Comparison of ENCODE assay signal across 16 mouse cellular contexts in the genomic region with DNA sequence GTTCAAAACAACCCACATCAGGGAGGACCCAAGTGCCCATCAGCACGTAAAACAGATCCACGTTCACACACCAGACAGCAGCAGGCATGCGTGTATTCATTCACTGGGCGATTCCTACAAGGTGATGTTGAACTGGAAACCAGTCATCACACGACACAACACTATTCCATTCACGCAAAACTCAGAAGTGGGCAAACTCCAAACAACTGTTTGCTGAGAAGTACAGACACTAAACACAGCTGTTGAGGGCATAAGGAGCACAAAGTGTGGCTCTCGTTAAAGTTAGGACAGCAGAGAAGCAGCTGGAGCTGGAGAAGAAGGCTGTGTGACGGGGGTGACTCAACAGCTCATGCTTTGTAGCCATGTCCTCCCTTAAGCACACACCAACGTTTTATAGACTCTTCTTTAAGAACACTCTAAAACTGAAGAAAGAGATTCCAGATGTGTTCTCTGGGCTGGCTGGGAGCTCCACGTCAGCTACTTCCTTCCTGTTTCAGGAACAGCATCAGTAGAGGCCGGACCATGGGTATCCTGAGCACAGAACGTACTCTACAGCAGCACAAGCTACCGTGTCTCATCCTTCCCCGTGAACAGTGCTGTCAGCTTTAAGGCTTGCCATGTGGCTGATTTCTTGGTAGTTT. TPM values are rescaled to one million over a fixed set of nuclear protein-coding genes. Genes with fewer than 3 reads are reported as not detected.
DNase-seq lines count a peak whose midpoint lies in the region; ATAC-seq and TF ChIP-seq lines count a peak whose summit lies in the region.
"Had no signal": no experiment of that assay in that cellular context is flagged by ENCODE, and none has a peak within 500 bp of the region (broad histone marks: within the 10 kb centered on the region; RNA-seq: fewer than 3 reads in every experiment).

No protein-coding gene starts in this region.

- no peaks in the 10 kb centered on the region for H3K27me3 ChIP-seq in forebrain, postnatal 0 days (ENCODE audit: insufficient read depth, low read length)
- no peaks in the 10 kb centered on the region for H3K27me3 ChIP-seq in forebrain, embryonic 15.5 days
- H3K27me3 ChIP-seq in liver, postnatal 0 days (ENCODE audit: insufficient read depth, low read length), result no peaks in the 10 kb centered on the region
- H3K27me3 ChIP-seq: forebrain, embryonic 13.5 days; midbrain, embryonic 13.5 days; neural tube, embryonic 13.5 days had no signal

- H3K4me1 ChIP-seq in forebrain, postnatal 0 days (ENCODE audit: insufficient read depth), result no peaks in the 10 kb centered on the region
- H3K4me1 ChIP-seq in forebrain, embryonic 15.5 days, result 0 out of 2 replicates have a peak, but pooled peaks cover 4% of the 10 kb centered on the region
- peaks cover 6% of the 10 kb centered on the region for H3K4me1 ChIP-seq in liver, postnatal 0 days (ENCODE audit: insufficient read depth)
- H3K4me1 ChIP-seq in olfactory bulb, adult 2 months (ENCODE audit: control insufficient read depth, insufficient read depth, low read length), result peaks cover 11% of the 10 kb centered on the region

- peak; percentile 88 for TF ChIP-seq EP300 in liver, postnatal 0 days (IDR thresholded peaks at IDR 0.05; ENCODE audit: low read depth)

- 0 out of 2 replicates have a peak, but pooled peaks have one; percentile 17 for ATAC-seq in forebrain, postnatal 0 days
- ATAC-seq in forebrain, embryonic 15.5 days (replicated peaks), result no peak
- ATAC-seq in liver, postnatal 0 days, result peak; percentile 58
- ATAC-seq: forebrain, embryonic 13.5 days; midbrain, embryonic 13.5 days had no signal

- no peaks in the 10 kb centered on the region for H3K36me3 ChIP-seq in forebrain, postnatal 0 days (ENCODE audit: insufficient read depth)
- no peaks in the 10 kb centered on the region for H3K36me3 ChIP-seq in forebrain, embryonic 15.5 days
- H3K36me3 ChIP-seq in liver, postnatal 0 days (replicated peaks; ENCODE audit: insufficient read depth, low read length), result no peaks in the 10 kb centered on the region
- H3K36me3 ChIP-seq: midbrain, embryonic 13.5 days; neural tube, embryonic 13.5 days had no signal

- 62% methylated on average over 14 of the region's 14 CpGs for WGBS in forebrain, postnatal 0 days
- 65% methylated on average over 14 of the region's 14 CpGs for WGBS in forebrain, embryonic 15.5 days
- 58% methylated on average over 14 of the region's 14 CpGs for whole genome bisulfite sequencing in liver, postnatal 0 days (ENCODE audit: insufficient replicate concordance)
- 50% methylated on average over 14 of the region's 14 CpGs for WGBS in olfactory bulb, adult 2 months

- no peak for DNase-seq in forebrain, postnatal 0 days
- DNase-seq in liver, postnatal 0 days, result no peak
- DNase-seq in liver, result no peak
- peak; percentile 59 to 74 for DNase-seq in heart, adult 9 months (ENCODE audit: low spot score in 2 of 2)
- no peak for DNase-seq in spleen, postnatal 14 days (ENCODE audit: low spot score in 2 of 2)
- DNase-seq in urinary bladder, adult 18-20 months (ENCODE audit: low spot score in 2 of 2), result no peak
- DNase-seq: kidney, adult 2 months; lung, adult 2 months had no signal

- no peak overlapping the region for H3K4me3 ChIP-seq in forebrain, postnatal 0 days (ENCODE audit: low read depth, low read length)
- H3K4me3 ChIP-seq in forebrain, embryonic 15.5 days, result no peak overlapping the region
- no peak overlapping the region for H3K4me3 ChIP-seq in liver, postnatal 0 days (ENCODE audit: low read depth, low read length)
- no peak overlapping the region for H3K4me3 ChIP-seq in olfactory bulb, adult 2 months (ENCODE audit: insufficient read depth, low read depth, low read length)
- H3K4me3 ChIP-seq: forebrain, embryonic 13.5 days; midbrain, embryonic 13.5 days; neural tube, embryonic 13.5 days had no signal

- TF ChIP-seq POLR2A in olfactory bulb, adult 2 months (IDR thresholded peaks at IDR 0.05; ENCODE audit: insufficient read depth, low read depth, low read length), result no peak

- no peaks in the 10 kb centered on the region for H3K9me3 ChIP-seq in forebrain, postnatal 0 days (ENCODE audit: low read length)
- H3K9me3 ChIP-seq in forebrain, embryonic 15.5 days, result no peaks in the 10 kb centered on the region
- no peaks in the 10 kb centered on the region for H3K9me3 ChIP-seq in liver, postnatal 0 days (ENCODE audit: low read length)
- H3K9me3 ChIP-seq: forebrain, embryonic 13.5 days; midbrain, embryonic 13.5 days; neural tube, embryonic 13.5 days had no signal

- H3K9ac ChIP-seq in forebrain, postnatal 0 days, result no peak overlapping the region
- H3K9ac ChIP-seq in forebrain, embryonic 15.5 days (replicated peaks), result no peak overlapping the region
- no peak overlapping the region for H3K9ac ChIP-seq in liver, postnatal 0 days (replicated peaks)
- H3K9ac ChIP-seq: forebrain, embryonic 13.5 days; midbrain, embryonic 13.5 days; neural tube, embryonic 13.5 days had no signal

- TF ChIP-seq CTCF in forebrain, postnatal 0 days (IDR thresholded peaks at IDR 0.05; ENCODE audit: low read depth), result no peak
- TF ChIP-seq CTCF in liver, postnatal 0 days (IDR thresholded peaks at IDR 0.05; ENCODE audit: low read depth), result no peak
- no peak for TF ChIP-seq CTCF in olfactory bulb, adult 2 months (IDR thresholded peaks at IDR 0.05; ENCODE audit: insufficient read depth, low read depth, low read length)

- no peak overlapping the region for H3K4me2 ChIP-seq in forebrain, postnatal 0 days (ENCODE audit: low read depth)
- no peak overlapping the region for H3K4me2 ChIP-seq in forebrain, embryonic 15.5 days (replicated peaks)
- H3K4me2 ChIP-seq in liver, postnatal 0 days (ENCODE audit: low read depth, low read length), result no peak overlapping the region
- H3K4me2 ChIP-seq: forebrain, embryonic 13.5 days; midbrain, embryonic 13.5 days; neural tube, embryonic 13.5 days had no signal

- H3K27ac ChIP-seq in forebrain, postnatal 0 days (ENCODE audit: low read depth, low read length), result no peak overlapping the region
- H3K27ac ChIP-seq in forebrain, embryonic 15.5 days (replicated peaks), result no peak overlapping the region
- H3K27ac ChIP-seq in liver, postnatal 0 days (ENCODE audit: low read depth), result no peak overlapping the region; the same call in 1 of the 2 replicates
- H3K27ac ChIP-seq in olfactory bulb, adult 2 months (ENCODE audit: insufficient read depth, low read depth, low read length), result peak overlapping the region; percentile 24; the same call in 1 of the 2 replicates
- H3K27ac ChIP-seq: forebrain, embryonic 13.5 days; midbrain, embryonic 13.5 days; neural tube, embryonic 13.5 days had no signal

RNA-seq across cellular contexts. Expression of a gene that starts 38.0 kb away (rescaled TPM):
- 0.19 TPM in 1 of 2 replicates, not detected in the other for total RNA-seq in forebrain, postnatal 0 days (2014; rRNA removed)
- polyA plus RNA-seq in forebrain, postnatal 0 days (2015; fragmentation: Nextera tagmentation; extraction: Ambion mirVana), result not detected in 2 replicates
- polyA plus RNA-seq in forebrain, embryonic 15.5 days (2015; fragmentation: Nextera tagmentation; extraction: Ambion mirVana), result 0.15 TPM in 1 of 2 replicates, not detected in the other
- polyA plus RNA-seq in liver, postnatal 0 days (2015; fragmentation: Nextera tagmentation; extraction: Ambion mirVana), result not detected in 2 replicates
- not detected in 2 replicates for polyA plus RNA-seq in olfactory bulb, adult 2 months (2012; ENCODE audit: insufficient read depth, insufficient read length, low replicate concordance, missing spikeins)
- total RNA-seq: hematopoietic stem cell, adult 5-6 weeks; left cerebral cortex, adult 18-20 months had no signal
- polyA plus RNA-seq: midbrain, embryonic 13.5 days; neural tube, embryonic 13.5 days; stomach, embryonic 14.5 days had no signal

Comparison
In these comparisons a context has a peak if more than half of its experiments do, and no peak if none do; other contexts are left out.
1. DNase-seq: peak in heart, adult 9 months (2 of 2); none in forebrain, postnatal 0 days (single experiment), liver, postnatal 0 days (single experiment), liver (single experiment), spleen, postnatal 14 days (0 of 2) and urinary bladder, adult 18-20 months (0 of 2).